Mouse (Mus musculus) lung, embryonic 14.5 days (tissue): ENCODE measurements around the gene Sowahb. TPM values are rescaled to one million over a fixed set of nuclear protein-coding genes. Genes with fewer than 3 reads are reported as not detected.
A peak's percentile ranks its signal among the peaks of the same experiment; 100 is the strongest.
"Not testable (repeated sequence)": the region's sequence is repeated elsewhere in the genome, so short reads cannot be mapped to it uniquely, and the experiment has no call there.

ENCODE experiments used
- ATAC-seq: fragments of 200-750 bp; cut with Nextera tagmentation; 2 replicates; pipeline ENCODE4 v1.8.0; 2017; ENCODE audit warnings: mild to moderate bottlenecking, moderate TSS enrichment, moderate library complexity; ENCODE audit not compliant: insufficient read depth
- DNase-seq: peaks from one replicate; pipeline ENCODE4 v3.0.0-alpha.2; 2015
- H3K27ac ChIP-seq: fragments of 300-500 bp; sonication (generic); 2 replicates; pipeline ENCODE4 v1.5.1; 2014; ENCODE audit warnings: low read depth, mild to moderate bottlenecking, moderate library complexity
- H3K27me3 ChIP-seq: fragments of 300-500 bp; sonication (generic); 2 replicates; pipeline ENCODE4 v1.6.1; 2014; ENCODE audit warnings: low read length, control low read depth; ENCODE audit not compliant: insufficient read depth
- H3K36me3 ChIP-seq: fragments of 300-500 bp; sonication (generic); 2 replicates; pipeline ENCODE4 v1.6.1; 2014; ENCODE audit warnings: control low read depth; ENCODE audit not compliant: insufficient read depth
- H3K4me1 ChIP-seq: fragments of 300-500 bp; sonication (generic); 2 replicates; pipeline ENCODE4 v1.6.1; 2014; ENCODE audit warnings: antibody characterized with exemption, control low read depth; ENCODE audit not compliant: insufficient read depth
- H3K4me2 ChIP-seq: fragments of 300-500 bp; sonication (generic); 2 replicates; pipeline ENCODE4 v1.6.1; 2014; ENCODE audit warnings: mild to moderate bottlenecking
- H3K4me3 ChIP-seq: fragments of 300-500 bp; sonication (generic); 2 replicates; pipeline ENCODE4 v1.5.1; 2014; ENCODE audit warnings: low read depth, low read length
- H3K9ac ChIP-seq: fragments of 300-500 bp; sonication (generic); 2 replicates; pipeline ENCODE4 v1.6.1; 2014
- H3K9me3 ChIP-seq: fragments of 300-500 bp; sonication (generic); 2 replicates; pipeline ENCODE4 v1.6.1; 2016; ENCODE audit warnings: low read depth, low read length, control low read depth
- CTCF ChIP-seq: IDR thresholded peaks from 2 replicates; pipeline ENCODE4 v1.5.1; 2016; ENCODE audit warnings: antibody characterized with exemption, low read depth
- WGBS: fragments of 180-500 bp; shearing (Covaris S2); extraction: QIAGEN DNeasy Blood & Tissue Kit; methylation state at CpG from one replicate; pipeline ENCODE4 v1.1.7; 2014; 5-methylcytosine and 5-hydroxymethylcytosine counted together
- polyA plus RNA-seq: library from polyadenylated mRNA; unstranded; fragments of >200 nt; fragmentation: Nextera tagmentation; extraction: Ambion mirVana; gene quantifications from 2 replicates; pipeline ENCODE4 v1.2.1, GENCODE M21; 2014

Sowahb gene
- polyA plus RNA-seq, 1 experiment from 2014 or later, result 2.0 TPM

GRCm38 (mm10) chr5:93020024-93020666 is 24.7 kb downstream of the Sowahb start:
- no peak for DNase-seq
- H3K4me2 ChIP-seq, result no peak overlapping the region
- no peaks in the 10 kb centered on the region for H3K36me3 ChIP-seq
- H3K27ac ChIP-seq, result no peak overlapping the region
- H3K9ac ChIP-seq, result no peak overlapping the region
- no peak for ATAC-seq
- 58% methylated on average over 6 of the region's 6 CpGs for WGBS
- peaks cover 8% of the 10 kb centered on the region; the same call in 1 of the 2 replicates for H3K4me1 ChIP-seq
- no peak for TF ChIP-seq CTCF
- H3K4me3 ChIP-seq, result no peak overlapping the region
- no peaks in the 10 kb centered on the region for H3K27me3 ChIP-seq
- H3K9me3 ChIP-seq, result no peaks in the 10 kb centered on the region

GRCm38 (mm10) chr5:93019207-93019606 is 25.6 kb downstream of the Sowahb start:
- not testable (repeated sequence) for DNase-seq, ATAC-seq, H3K9ac ChIP-seq, H3K4me3 ChIP-seq, H3K27ac ChIP-seq, H3K36me3 ChIP-seq, H3K4me2 ChIP-seq, H3K9me3 ChIP-seq, H3K27me3 ChIP-seq, H3K4me1 ChIP-seq
- WGBS, result 94% methylated on average over 10 of the region's 10 CpGs

- DNase-seq (peak; percentile 63), ATAC-seq (no peak)
- no peaks in the 10 kb centered on the region for H3K27me3 ChIP-seq
- WGBS, result 35% methylated on average over 3 of the region's 3 CpGs
- H3K9ac ChIP-seq, result no peak overlapping the region
- no peaks in the 10 kb centered on the region for H3K36me3 ChIP-seq
- peak; percentile 28; the same call in 1 of the 2 replicates for TF ChIP-seq CTCF
- no peak overlapping the region for H3K27ac ChIP-seq
- H3K4me1 ChIP-seq, result no peaks in the 10 kb centered on the region
- no peaks in the 10 kb centered on the region for H3K9me3 ChIP-seq
- H3K4me2 ChIP-seq, result no peak overlapping the region
- no peak overlapping the region for H3K4me3 ChIP-seq
These were observed 27.1 kb downstream of the Sowahb start for GRCm38 (mm10) chr5:93017678-93018077.

GRCm38 (mm10) chr5:93008256-93008655 is 36.6 kb downstream of the Sowahb start:
- no peak for DNase-seq
- no peak for ATAC-seq
- Histone ChIP-seq H3K4me3 (no peak overlapping the region), H3K4me2 (no peak overlapping the region), H3K27me3 (no peaks in the 10 kb centered on the region), H3K27ac (no peak overlapping the region), H3K9ac (no peak overlapping the region), H3K4me1 (peaks cover 4% of the 10 kb centered on the region), H3K9me3 (no peaks in the 10 kb centered on the region), H3K36me3 (no peaks in the 10 kb centered on the region)
- no peak for TF ChIP-seq CTCF
- WGBS, result 92% methylated on average over 9 of the region's 9 CpGs

- peak overlapping the region; percentile 22 for H3K4me3 ChIP-seq
- no peaks in the 10 kb centered on the region for H3K27me3 ChIP-seq
- no peaks in the 10 kb centered on the region for H3K36me3 ChIP-seq
- WGBS, result 39% methylated on average over 14 of the region's 14 CpGs
- DNase-seq (peak; percentile 40), ATAC-seq (peak; percentile 44)
- no peak for TF ChIP-seq CTCF
- H3K27ac ChIP-seq, result peak overlapping the region; percentile 83
- H3K4me1 ChIP-seq, result peaks cover 11% of the 10 kb centered on the region
- H3K9me3 ChIP-seq, result no peaks in the 10 kb centered on the region
- peak overlapping the region; percentile 56 for H3K4me2 ChIP-seq
- H3K9ac ChIP-seq, result peak overlapping the region; percentile 46; the same call in 1 of the 2 replicates
These were observed 38.9 kb downstream of the Sowahb start for GRCm38 (mm10) chr5:93005815-93006341.

GRCm38 (mm10) chr5:93005229-93005814 is 39.5 kb downstream of the Sowahb start:
- Histone ChIP-seq H3K9me3 (no peaks in the 10 kb centered on the region), H3K36me3 (no peaks in the 10 kb centered on the region), H3K4me2 (peak overlapping the region; percentile 56), H3K27me3 (no peaks in the 10 kb centered on the region), H3K27ac (peak overlapping the region; percentile 83), H3K4me3 (peak overlapping the region; percentile 22), H3K9ac (peak overlapping the region; percentile 46), H3K4me1 (peaks cover 11% of the 10 kb centered on the region)
- 7% methylated on average over 20 of the region's 20 CpGs for WGBS
- no peak for TF ChIP-seq CTCF
- DNase-seq (peak; percentile 79), ATAC-seq (peak; percentile 38; the same call in 1 of the 2 replicates)

- WGBS, result 88% methylated on average over 2 of the region's 2 CpGs
- Histone ChIP-seq H3K4me2 (no peak overlapping the region), H3K4me3 (no peak overlapping the region), H3K4me1 (peaks cover 22% of the 10 kb centered on the region), H3K36me3 (no peaks in the 10 kb centered on the region), H3K27ac (no peak overlapping the region), H3K9ac (no peak overlapping the region), H3K9me3 (no peaks in the 10 kb centered on the region), H3K27me3 (no peaks in the 10 kb centered on the region)
- TF ChIP-seq CTCF, result no peak
- ATAC-seq, result no peak
- DNase-seq, result no peak
These were observed 42.2 kb downstream of the Sowahb start for GRCm38 (mm10) chr5:93002615-93003014.
